Mouse (Mus musculus) ES-Bruce4 (cell line): ENCODE measurements around the gene Gnb2. TPM values are rescaled to one million over a fixed set of nuclear protein-coding genes. Genes with fewer than 3 reads are reported as not detected.

Source experiments
- H3K27ac ChIP-seq: 2 replicates; pipeline ENCODE4 v1.5.1; 2012; ENCODE audit warnings: low read length, inconsistent platforms; ENCODE audit not compliant: insufficient read depth
- H3K27me3 ChIP-seq: 2 replicates; pipeline ENCODE4 v1.6.1; 2012; ENCODE audit warnings: mild to moderate bottlenecking, low read length, inconsistent platforms; ENCODE audit not compliant: control insufficient read depth, poor library complexity, insufficient read depth, severe bottlenecking
- H3K36me3 ChIP-seq: 2 replicates; pipeline ENCODE4 v1.6.1; 2012; ENCODE audit warnings: inconsistent platforms, mild to moderate bottlenecking, low read length, moderate library complexity; ENCODE audit not compliant: control insufficient read depth, poor library complexity, insufficient read depth, severe bottlenecking
- H3K4me1 ChIP-seq: one replicate; pipeline ENCODE4 v1.8.1; 2011; ENCODE audit warnings: low read length; ENCODE audit not compliant: control insufficient read depth, insufficient read depth
- H3K4me3 ChIP-seq: 2 replicates; pipeline ENCODE4 v1.5.1; 2011; ENCODE audit warnings: low read depth, mild to moderate bottlenecking, low read length
- H3K9ac ChIP-seq: 2 replicates; pipeline ENCODE4 v1.6.1; 2012; ENCODE audit warnings: low read depth, mild to moderate bottlenecking, inconsistent platforms; ENCODE audit not compliant: poor library complexity, severe bottlenecking
- H3K9me3 ChIP-seq: replicated peaks from 2 replicates; pipeline ENCODE4 v1.6.1; 2012; ENCODE audit warnings: mild to moderate bottlenecking, low read length, inconsistent platforms; ENCODE audit not compliant: control insufficient read depth, poor library complexity, insufficient read depth, severe bottlenecking
- CTCF ChIP-seq: IDR thresholded peaks from one replicate; pipeline ENCODE4 v1.8.1; 2011; ENCODE audit warnings: low read depth, low read length
- EP300 ChIP-seq: IDR thresholded peaks from 2 replicates; pipeline ENCODE4 v1.6.1; 2011; ENCODE audit warnings: low read depth, low read length; ENCODE audit not compliant: insufficient read depth
- POLR2A ChIP-seq: IDR thresholded peaks from one replicate; pipeline ENCODE4 v1.8.1; 2011; ENCODE audit warnings: low read length; ENCODE audit not compliant: insufficient read depth
- polyA plus RNA-seq: library from polyadenylated mRNA; stranded (reverse); fragments of >200 nt; gene quantifications from 2 replicates; pipeline ENCODE4 v1.2.4, GENCODE M21; 2011; ENCODE audit warnings: low read depth; ENCODE audit not compliant: missing spikeins, insufficient read depth, insufficient read length

Gene Gnb2
- polyA plus RNA-seq, 1 experiment, result 208 TPM

DNA sequence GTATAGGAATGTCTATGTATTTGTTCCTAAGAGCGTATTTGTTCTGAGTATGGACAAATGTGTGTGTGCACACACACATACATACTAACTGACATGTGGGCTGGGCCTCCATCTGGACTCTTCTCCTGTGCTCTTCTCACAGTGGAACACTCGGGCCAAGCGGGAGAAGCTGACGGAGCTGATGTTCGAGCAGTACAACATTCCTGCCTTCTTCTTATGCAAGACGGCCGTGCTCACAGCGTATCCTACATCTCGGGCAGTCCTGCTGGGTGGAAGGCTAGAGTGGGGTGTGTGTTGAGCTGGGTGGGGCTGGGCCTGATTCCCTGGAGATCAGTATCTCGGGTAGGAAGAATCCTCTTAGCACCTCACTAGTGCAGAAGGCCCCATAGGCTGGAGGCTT, 29.7 kb upstream of the Gnb2 start:
- H3K27me3 ChIP-seq, result no peaks in the 10 kb centered on the region
- no peak overlapping the region for H3K9ac ChIP-seq
- peaks cover 4% of the 10 kb centered on the region for H3K4me1 ChIP-seq
- no peak overlapping the region for H3K27ac ChIP-seq
- no peaks in the 10 kb centered on the region for H3K9me3 ChIP-seq
- no peaks in the 10 kb centered on the region for H3K36me3 ChIP-seq
- TF ChIP-seq EP300 (no peak), POLR2A (no peak), CTCF (no peak)
- H3K4me3 ChIP-seq, result no peak overlapping the region

DNA sequence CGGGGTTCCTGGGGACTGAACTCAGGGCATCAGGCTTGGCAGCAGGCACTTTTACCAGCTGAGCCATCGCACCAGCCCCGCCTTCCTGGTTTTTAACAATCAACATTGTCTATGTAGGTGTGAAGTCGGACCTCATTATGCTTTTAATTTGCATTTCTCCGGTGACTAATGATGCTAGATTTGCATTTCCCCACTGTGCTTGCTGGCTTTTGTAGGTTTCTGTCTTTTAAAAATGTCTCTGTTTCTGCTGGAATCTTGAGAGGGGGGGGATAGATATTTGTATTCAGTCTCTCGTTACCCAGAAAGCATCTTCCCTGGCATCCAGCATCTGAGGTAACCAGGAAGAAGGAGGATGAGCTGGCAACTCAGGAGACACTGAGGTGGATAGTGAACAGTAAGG, 28.2 kb upstream of the Gnb2 start:
- Histone ChIP-seq H3K27me3 (no peaks in the 10 kb centered on the region), H3K9ac (no peak overlapping the region), H3K27ac (no peak overlapping the region), H3K36me3 (no peaks in the 10 kb centered on the region), H3K4me1 (peaks cover 4% of the 10 kb centered on the region), H3K4me3 (no peak overlapping the region), H3K9me3 (no peaks in the 10 kb centered on the region)
- TF ChIP-seq POLR2A, result no peak
- no peak for TF ChIP-seq EP300
- no peak for TF ChIP-seq CTCF

DNA sequence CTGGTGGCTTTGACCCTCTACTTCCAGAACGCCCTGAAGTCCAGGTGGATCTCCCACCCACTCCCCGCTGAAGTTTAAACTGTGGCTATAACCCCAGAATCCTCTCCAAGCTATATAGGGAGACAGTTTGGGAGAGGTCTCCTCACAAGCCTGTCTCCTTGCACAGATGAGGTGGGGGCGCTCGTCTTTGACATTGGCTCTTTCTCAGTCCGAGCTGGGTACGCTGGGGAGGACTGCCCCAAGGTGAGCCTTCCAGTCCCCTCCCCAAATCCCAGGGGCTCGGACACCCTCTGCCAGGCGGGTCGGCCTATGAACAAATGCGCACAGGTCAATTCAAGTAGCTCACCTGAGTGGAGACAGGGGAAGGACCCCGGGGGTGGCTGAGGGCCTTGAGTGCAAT, 20.6 kb upstream of the Gnb2 start:
- no peaks in the 10 kb centered on the region for H3K9me3 ChIP-seq
- no peak overlapping the region for H3K4me3 ChIP-seq
- H3K9ac ChIP-seq, result no peak overlapping the region
- TF ChIP-seq EP300, result no peak
- TF ChIP-seq CTCF, result no peak
- TF ChIP-seq POLR2A, result no peak
- no peak overlapping the region for H3K27ac ChIP-seq
- no peaks in the 10 kb centered on the region for H3K36me3 ChIP-seq
- H3K27me3 ChIP-seq, result no peaks in the 10 kb centered on the region
- no peaks in the 10 kb centered on the region for H3K4me1 ChIP-seq

DNA sequence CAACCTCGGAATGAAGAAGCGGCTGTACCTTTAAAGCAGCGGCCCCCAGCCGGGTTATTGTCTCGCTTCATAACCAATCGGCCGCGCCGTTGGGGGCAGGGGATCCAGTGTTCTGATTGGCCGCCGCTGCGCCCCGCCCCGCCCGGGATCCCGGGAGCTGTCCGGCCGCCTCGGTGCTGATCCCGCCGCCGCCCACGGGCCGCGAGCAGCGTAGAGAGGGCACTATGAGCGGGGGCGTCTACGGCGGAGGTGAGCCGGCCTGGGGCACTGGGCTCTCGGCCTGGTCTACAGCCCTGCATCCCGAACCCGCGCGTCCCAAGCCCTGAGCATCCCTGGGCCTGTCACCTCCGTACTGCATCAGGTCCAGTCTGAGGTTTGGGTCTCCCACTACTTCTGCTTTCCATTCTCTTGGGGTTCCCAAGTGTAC, 20.1 kb upstream of the Gnb2 start, which contains the start of gene Actl6b:
Gene Actl6b, plus strand, starts transcription at position 107 of the 427 bp plus-strand sequence.
- TF ChIP-seq EP300, result no peak
- no peak for TF ChIP-seq POLR2A
- no peak for TF ChIP-seq CTCF
- Histone ChIP-seq H3K27ac (no peak within 1 kb of the TSS), H3K9ac (no peak within 1 kb of the TSS), H3K4me1 (no peaks in the 10 kb centered on the region), H3K27me3 (no peaks in the 10 kb centered on the region), H3K36me3 (no peaks in the 10 kb centered on the region), H3K4me3 (peak within 1 kb of the TSS; percentile 53), H3K9me3 (no peaks in the 10 kb centered on the region)

DNA sequence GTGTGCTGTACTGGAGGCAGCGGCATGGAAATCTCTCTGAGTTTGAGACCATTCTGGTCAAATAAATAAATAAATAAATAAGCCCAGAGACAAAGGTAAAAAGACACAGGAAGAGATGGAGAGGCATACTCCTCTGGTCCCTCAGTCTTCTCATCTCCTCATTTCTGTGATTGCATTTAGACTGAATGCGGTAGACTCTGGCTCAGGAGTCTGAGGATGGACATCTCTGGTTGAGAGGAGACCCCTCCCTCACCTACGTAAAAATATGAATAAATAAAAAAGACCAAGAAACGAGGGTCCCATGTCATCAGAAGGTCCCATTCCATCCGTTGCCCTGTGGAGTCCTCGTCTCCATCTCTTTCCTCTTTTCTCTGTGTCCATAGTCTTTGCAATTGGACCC, 19.7 kb upstream of the Gnb2 start:
- Histone ChIP-seq H3K4me3 (peak overlapping the region; percentile 53), H3K4me1 (no peaks in the 10 kb centered on the region), H3K9ac (no peak overlapping the region), H3K27ac (no peak overlapping the region), H3K9me3 (no peaks in the 10 kb centered on the region), H3K27me3 (no peaks in the 10 kb centered on the region), H3K36me3 (no peaks in the 10 kb centered on the region)
- no peak for TF ChIP-seq CTCF
- no peak for TF ChIP-seq EP300
- no peak for TF ChIP-seq POLR2A

DNA sequence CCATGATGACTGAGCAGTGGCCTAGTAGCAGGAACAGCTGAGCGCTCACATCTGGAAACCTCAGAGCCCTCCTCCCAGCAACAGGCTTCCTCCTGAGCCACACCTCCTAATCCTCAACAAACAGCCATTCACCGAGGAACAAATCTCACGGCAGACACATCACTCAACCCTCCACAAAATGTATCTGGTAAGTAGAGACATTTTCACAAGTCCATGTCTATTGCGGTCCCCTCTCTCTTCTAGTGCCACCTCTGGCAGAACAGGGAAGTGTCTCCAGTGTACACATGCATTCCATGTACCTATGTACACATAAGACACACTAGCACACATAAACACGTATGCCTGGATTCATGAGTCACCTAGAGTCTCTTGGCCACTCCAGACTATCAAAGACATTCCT, 17.8 kb upstream of the Gnb2 start:
- Histone ChIP-seq H3K27me3 (no peaks in the 10 kb centered on the region), H3K9ac (no peak overlapping the region), H3K36me3 (no peaks in the 10 kb centered on the region), H3K4me1 (no peaks in the 10 kb centered on the region), H3K9me3 (no peaks in the 10 kb centered on the region), H3K4me3 (no peak overlapping the region), H3K27ac (no peak overlapping the region)
- TF ChIP-seq EP300 (no peak), CTCF (no peak), POLR2A (no peak)
